Mouse (Mus musculus): ENCODE measurements around the gene Napepld. TPM values are rescaled to one million over a fixed set of nuclear protein-coding genes. Genes with fewer than 3 reads are reported as not detected.
A peak's percentile ranks its signal among the peaks of the same experiment; 100 is the strongest.
"Not testable (repeated sequence)": the region's sequence is repeated elsewhere in the genome, so short reads cannot be mapped to it uniquely, and the experiment has no call there.

Napepld gene
- total RNA-seq (2022), result 1 to 10 TPM; 5.0 to 7.0 (median 6.8) TPM

- DNase-seq (ENCODE audit: low spot score), result peak; percentile 99
Measured at GRCm38 (mm10) chr5:21701351-21702008, at the start of gene Napepld. TSS of gene Napepld (minus strand) at chr5:21701396.

- DNase-seq (ENCODE audit: low spot score), result no peak
Measured at GRCm38 (mm10) chr5:21745966-21746365, 44.8 kb upstream of the Napepld start.

- DNase-seq (ENCODE audit: low spot score), result no peak
Measured at GRCm38 (mm10) chr5:21744651-21745050, 43.5 kb upstream of the Napepld start.

DNA sequence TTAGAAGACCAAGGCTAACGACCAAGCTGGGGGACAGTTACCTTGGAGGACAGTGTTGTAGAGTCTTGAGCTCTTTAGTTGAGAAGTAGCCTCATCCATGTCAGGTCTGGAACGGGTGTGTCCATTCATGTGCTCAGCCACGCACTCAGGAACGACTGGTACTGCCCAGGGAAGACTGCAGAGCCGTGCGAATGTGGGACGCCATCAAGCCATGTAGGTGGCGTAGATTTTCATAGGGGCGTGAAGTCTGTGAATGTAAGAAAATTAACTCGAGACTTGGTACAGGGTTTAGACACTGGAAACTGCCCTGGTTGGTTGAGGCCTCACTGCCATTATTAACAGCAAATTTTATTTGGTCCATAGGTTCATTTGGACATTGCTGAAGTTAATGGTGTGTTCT, 42.4 kb upstream of the Napepld start:
- no peak for DNase-seq (ENCODE audit: low spot score)

GRCm38 (mm10) chr5:21739881-21740280, 38.7 kb upstream of the Napepld start:
- DNase-seq (ENCODE audit: low spot score), result no peak

DNA sequence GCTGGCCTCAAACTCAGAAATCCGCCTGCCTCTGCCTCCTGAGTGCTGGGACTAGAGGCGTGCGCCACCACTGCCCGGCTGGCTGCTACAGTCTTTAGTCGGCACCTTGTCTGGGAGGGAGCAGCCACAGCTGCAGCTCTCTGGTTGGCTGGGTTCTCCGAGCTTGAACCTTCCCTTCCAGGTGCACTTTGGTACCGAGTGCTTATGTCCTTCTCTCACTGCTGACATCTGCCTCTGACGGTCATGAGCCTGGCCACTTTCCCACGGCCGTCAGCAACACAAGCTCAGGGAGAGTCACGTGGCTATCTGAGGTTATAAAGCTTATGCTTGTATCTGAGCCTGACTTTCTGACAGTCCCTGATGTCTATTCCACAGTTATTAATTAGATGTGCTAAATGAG, 37.9 kb upstream of the Napepld start:
- no peak for DNase-seq (ENCODE audit: low spot score)

GRCm38 (mm10) chr5:21737620-21738019, 36.4 kb upstream of the Napepld start:
- no peak for DNase-seq (ENCODE audit: low spot score)

DNA sequence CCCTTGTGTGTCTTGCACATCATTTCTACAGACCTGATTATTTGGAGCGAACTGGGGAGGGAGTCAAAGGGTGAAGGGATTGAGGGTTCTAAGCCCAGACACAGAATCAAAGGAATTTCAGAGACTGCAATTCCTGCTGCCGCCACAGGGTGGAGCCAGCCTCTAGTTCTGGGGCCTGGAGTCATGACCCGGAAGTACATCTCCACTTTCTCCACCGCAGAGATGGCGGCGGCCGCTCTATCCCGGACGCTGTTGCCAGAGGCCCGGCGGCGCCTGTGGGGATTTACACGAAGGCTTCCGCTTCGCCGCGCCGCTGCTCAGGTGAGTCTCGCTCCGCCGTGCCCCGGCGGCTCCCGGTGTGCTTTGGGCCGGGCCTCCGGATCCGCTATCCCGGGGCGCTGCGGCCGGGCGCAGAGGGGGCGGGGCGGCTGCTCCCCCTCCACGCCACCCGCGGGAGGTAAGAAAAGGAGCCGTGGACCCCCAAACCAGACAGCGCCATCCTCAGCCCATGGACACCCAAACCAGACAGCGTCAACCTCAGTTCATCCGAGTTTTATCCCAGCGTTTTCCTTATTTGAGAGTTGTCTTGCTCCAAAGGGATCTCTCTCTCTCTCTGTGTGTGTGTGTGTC, 35.9 kb upstream of the Napepld start, which contains the start of gene Pmpcb:
Gene Pmpcb (plus strand): TSS at position 186 of the 630 bp plus-strand sequence.
- DNase-seq (ENCODE audit: low spot score), result peak; percentile 86

GRCm38 (mm10) chr5:21736046-21736445, 34.9 kb upstream of the Napepld start:
- no peak for DNase-seq (ENCODE audit: low spot score)

- DNase-seq (ENCODE audit: low spot score), result peak; percentile 54
Measured at GRCm38 (mm10) chr5:21735584-21735983, 34.4 kb upstream of the Napepld start.

GRCm38 (mm10) chr5:21735100-21735499, 33.9 kb upstream of the Napepld start:
- DNase-seq (ENCODE audit: low spot score), result no peak

- peak; percentile 39 for DNase-seq (ENCODE audit: low spot score)
Measured at GRCm38 (mm10) chr5:21732930-21733329, 31.7 kb upstream of the Napepld start.

DNA sequence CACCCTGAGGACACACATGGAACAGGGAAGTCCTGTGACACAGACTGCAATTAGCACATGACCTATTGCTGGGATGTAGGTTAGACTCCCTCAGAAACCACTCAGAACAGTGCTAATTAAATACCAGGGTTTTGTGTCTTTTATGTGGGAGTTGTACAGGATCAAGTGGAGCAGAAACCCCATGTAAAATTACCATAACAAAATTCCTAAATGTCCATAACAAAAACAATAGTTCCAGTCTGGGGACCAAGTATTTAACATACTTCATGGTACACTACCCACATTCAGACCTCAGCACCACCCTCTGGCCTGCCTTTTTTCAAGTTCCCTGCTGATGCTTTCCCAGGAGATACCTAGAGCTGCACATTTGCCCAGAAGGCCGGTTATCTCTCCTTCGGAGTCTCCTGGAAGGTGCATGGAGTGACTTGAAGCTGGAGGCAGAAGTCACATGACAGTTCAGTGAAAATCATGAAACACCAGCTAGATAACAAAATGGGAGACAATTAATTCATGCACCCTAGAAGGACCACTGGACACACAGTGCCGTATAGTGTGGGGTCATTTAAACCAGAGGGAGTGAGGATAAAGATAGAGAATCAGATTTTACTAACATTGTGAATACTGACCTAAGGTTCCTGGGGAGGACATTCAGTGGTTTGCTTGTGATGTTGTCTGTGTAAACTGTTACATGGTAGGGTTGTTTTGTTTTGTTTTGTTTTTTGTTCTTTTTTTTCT, 31.1 kb upstream of the Napepld start:
- DNase-seq (ENCODE audit: low spot score), result no peak

- DNase-seq (ENCODE audit: low spot score), result no peak
Measured at GRCm38 (mm10) chr5:21729107-21729506, 27.9 kb upstream of the Napepld start.

DNA sequence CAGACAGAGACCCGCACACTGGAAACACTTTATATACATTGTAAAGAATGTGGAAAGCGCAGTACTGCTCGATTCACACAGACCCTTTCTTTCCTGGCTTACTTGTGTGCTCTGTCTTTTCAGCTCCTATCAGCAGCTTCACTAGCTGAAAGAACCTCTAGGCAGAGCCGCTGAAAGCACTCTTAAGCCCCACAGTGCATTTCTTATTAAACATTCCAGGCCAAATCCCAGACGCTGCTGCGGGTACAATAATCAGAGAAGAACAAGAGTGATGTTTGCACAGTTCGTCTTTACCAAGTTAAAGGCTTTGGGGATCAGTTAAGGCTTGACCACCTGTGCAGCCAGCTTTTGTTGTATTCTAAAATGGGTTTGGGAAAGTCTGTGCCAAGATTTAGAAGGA, 23.7 kb upstream of the Napepld start:
- DNase-seq (ENCODE audit: low spot score), result no peak

- no peak for DNase-seq (ENCODE audit: low spot score)
Measured at GRCm38 (mm10) chr5:21724427-21724826, 23.2 kb upstream of the Napepld start.

GRCm38 (mm10) chr5:21719209-21719608, 18.0 kb upstream of the Napepld start:
- no peak for DNase-seq (ENCODE audit: low spot score)

DNA sequence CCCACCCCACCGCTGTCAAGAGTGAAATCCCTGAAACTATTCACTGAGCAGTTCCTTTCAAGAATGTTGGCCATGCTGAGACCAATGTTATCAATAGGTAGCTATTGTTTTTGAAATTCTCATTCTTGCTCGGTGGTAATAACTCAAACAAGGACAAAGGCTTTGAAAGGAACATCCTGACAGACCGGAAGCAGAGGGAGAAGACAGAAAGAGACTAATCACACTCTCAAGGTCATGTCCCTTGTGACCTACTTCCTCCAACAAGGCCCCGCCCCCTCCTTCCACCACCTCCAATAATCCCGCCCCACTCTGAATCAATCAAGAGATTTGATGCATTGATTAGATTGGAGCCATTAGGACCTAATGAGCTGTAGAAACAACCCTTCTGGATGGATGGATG, 17.4 kb upstream of the Napepld start:
- no peak for DNase-seq (ENCODE audit: low spot score)

GRCm38 (mm10) chr5:21717165-21717715, 16.0 kb upstream of the Napepld start:
- no peak for DNase-seq (ENCODE audit: low spot score)

DNA sequence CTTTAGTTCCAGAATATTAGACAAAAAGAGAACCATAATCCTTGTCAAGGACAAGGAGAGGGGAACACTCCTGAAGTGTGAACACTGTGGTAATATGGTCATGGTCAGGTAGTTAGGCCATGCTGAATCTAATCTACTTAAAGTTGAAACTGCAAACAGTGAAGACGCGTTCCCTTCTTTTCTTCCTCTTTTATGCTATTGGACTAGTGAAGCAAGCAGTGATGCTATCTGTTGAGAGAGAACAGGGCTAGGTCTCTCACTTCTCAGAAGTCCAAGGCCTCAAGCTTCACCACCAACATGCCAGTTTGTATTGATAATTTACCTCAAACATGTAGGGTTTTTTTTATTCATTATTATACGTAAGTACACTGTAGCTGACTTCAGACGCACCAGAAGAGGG, 13.3 kb upstream of the Napepld start:
- no peak for DNase-seq (ENCODE audit: low spot score)

DNA sequence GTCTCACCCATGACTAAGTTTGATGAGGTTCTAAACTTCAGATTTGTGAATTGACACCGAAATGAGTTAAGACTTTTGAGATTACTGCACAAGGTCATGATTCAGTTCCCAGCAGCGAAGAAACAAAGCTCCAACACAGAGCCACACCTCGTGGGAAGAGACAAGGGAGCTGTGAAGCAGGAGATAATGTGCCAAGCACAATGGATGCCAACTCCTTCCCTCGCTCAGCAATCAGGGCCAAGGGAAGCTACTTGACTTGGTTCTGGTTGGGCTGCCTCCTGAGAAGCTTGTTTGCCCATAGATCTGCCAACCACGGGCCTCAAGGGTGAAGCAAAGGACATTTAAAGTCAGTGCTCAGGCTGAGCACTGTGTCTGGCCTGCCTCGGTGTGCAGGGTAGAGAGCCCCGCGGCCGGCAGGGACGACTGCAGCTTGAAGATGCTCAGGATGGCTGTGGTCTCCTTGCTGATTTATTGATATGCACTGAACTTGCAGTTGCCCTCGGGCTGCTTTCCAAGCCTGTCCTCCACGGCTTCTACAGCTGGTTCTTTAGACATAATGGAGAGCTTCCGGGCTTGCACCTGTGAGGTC, 11.0 kb upstream of the Napepld start:
- DNase-seq (ENCODE audit: low spot score), result no peak

- DNase-seq (ENCODE audit: low spot score), result not testable (repeated sequence)
Measured at GRCm38 (mm10) chr5:21708011-21708410, 6.8 kb upstream of the Napepld start.

Data from heart, adult 8-10 months (tissue).